Mouse (Mus musculus): ENCODE measurements around the gene Zfyve27. TPM values are rescaled to one million over a fixed set of nuclear protein-coding genes. Genes with fewer than 3 reads are reported as not detected.

Zfyve27 gene
- polyA plus RNA-seq, 1 experiment, result 53.1 TPM

- TF ChIP-seq CTCF (IDR thresholded peaks at IDR 0.05; ENCODE audit: control insufficient read depth, insufficient read depth, low read length), result no peak
- no peak for TF ChIP-seq POLR2A (IDR thresholded peaks at IDR 0.05; ENCODE audit: borderline replicate concordance, control insufficient read depth, low read depth, low read length)
- WGBS, result 60% methylated on average over 4 of the region's 4 CpGs
- Histone ChIP-seq H3K4me3 (replicated peaks; ENCODE audit: control insufficient read depth, low read depth, low read length) (no peak overlapping the region), H3K27ac (ENCODE audit: control insufficient read depth, insufficient read depth, low read depth, low read length, poor library complexity) (no peak overlapping the region), H3K4me1 (ENCODE audit: control insufficient read depth, insufficient read depth, low read length) (no peaks in the 10 kb centered on the region)
These were observed 32.6 kb downstream of the Zfyve27 start for GRCm38 (mm10) chr19:42196378-42196777.

GRCm38 (mm10) chr19:42197066-42197465 lies 33.3 kb downstream of the Zfyve27 start:
- Histone ChIP-seq H3K4me1 (ENCODE audit: control insufficient read depth, insufficient read depth, low read length) (no peaks in the 10 kb centered on the region), H3K4me3 (replicated peaks; ENCODE audit: control insufficient read depth, low read depth, low read length) (no peak overlapping the region), H3K27ac (ENCODE audit: control insufficient read depth, insufficient read depth, low read depth, low read length, poor library complexity) (no peak overlapping the region)
- TF ChIP-seq CTCF (IDR thresholded peaks at IDR 0.05; ENCODE audit: control insufficient read depth, insufficient read depth, low read length), result no peak
- TF ChIP-seq POLR2A (IDR thresholded peaks at IDR 0.05; ENCODE audit: borderline replicate concordance, control insufficient read depth, low read depth, low read length), result no peak
- WGBS, result 59% methylated on average over 4 of the region's 4 CpGs

- 54% methylated on average over 11 of the region's 11 CpGs for WGBS
- TF ChIP-seq POLR2A (IDR thresholded peaks at IDR 0.05; ENCODE audit: borderline replicate concordance, control insufficient read depth, low read depth, low read length), result no peak
- TF ChIP-seq CTCF (IDR thresholded peaks at IDR 0.05; ENCODE audit: control insufficient read depth, insufficient read depth, low read length), result no peak
- no peak overlapping the region for H3K4me3 ChIP-seq (replicated peaks; ENCODE audit: control insufficient read depth, low read depth, low read length)
- H3K4me1 ChIP-seq (ENCODE audit: control insufficient read depth, insufficient read depth, low read length), result no peaks in the 10 kb centered on the region
- no peak overlapping the region for H3K27ac ChIP-seq (ENCODE audit: control insufficient read depth, insufficient read depth, low read depth, low read length, poor library complexity)
These were observed 34.3 kb downstream of the Zfyve27 start for GRCm38 (mm10) chr19:42198026-42198425.

DNA sequence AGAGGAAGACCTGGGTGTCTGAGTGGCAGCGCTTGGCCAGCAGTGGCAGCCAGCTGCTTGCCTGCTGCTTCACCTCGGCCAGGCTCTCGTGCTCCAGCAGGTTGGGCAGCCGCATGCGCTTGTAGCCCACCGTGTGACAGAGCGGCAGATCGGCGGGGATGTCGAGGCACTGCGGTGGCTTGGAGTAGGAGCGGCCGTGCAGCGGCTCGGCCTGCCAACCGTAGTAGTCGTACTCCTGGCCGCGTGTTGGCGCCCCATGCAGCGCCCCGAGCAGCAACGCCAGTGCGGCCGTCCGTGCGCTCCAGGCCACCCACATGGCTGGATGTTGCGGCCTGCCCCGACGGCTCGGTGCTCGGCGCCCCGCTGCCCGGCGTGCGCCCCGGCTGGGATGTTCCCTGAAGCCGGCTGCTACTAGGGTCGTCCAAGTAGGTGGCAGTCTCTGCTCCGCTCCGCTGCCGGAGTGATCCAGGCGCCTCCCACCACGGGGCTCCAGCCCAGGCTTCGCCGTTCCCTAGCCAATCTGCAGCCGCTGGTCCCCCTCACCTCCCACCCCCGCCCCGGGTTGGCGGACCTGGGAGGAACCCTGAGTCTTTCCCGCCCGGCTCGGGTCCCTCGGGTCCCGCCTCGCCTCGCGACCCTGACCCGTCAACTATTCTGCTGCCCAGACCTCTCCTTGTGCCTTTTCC lies 38.1 kb downstream of the Zfyve27 start, which contains the start of gene Sfrp5:
TSS of gene Sfrp5 (minus strand) at position 557 of the 686 bp plus-strand sequence.
- H3K4me1 ChIP-seq (ENCODE audit: control insufficient read depth, insufficient read depth, low read length), result no peaks in the 10 kb centered on the region
- H3K27ac ChIP-seq (ENCODE audit: control insufficient read depth, insufficient read depth, low read depth, low read length, poor library complexity), result no peak within 1 kb of the TSS
- H3K4me3 ChIP-seq (replicated peaks; ENCODE audit: control insufficient read depth, low read depth, low read length), result no peak within 1 kb of the TSS
- TF ChIP-seq POLR2A (IDR thresholded peaks at IDR 0.05; ENCODE audit: borderline replicate concordance, control insufficient read depth, low read depth, low read length), result peak; percentile 3; the same call in 1 of the 2 replicates
- no peak for TF ChIP-seq CTCF (IDR thresholded peaks at IDR 0.05; ENCODE audit: control insufficient read depth, insufficient read depth, low read length)
- WGBS, result 4% methylated on average over 60 of the region's 60 CpGs

GRCm38 (mm10) chr19:42202467-42202866 lies 38.7 kb downstream of the Zfyve27 start:
- H3K27ac ChIP-seq (ENCODE audit: control insufficient read depth, insufficient read depth, low read depth, low read length, poor library complexity), result no peak overlapping the region
- no peak overlapping the region for H3K4me3 ChIP-seq (replicated peaks; ENCODE audit: control insufficient read depth, low read depth, low read length)
- WGBS, result 32% methylated on average over 8 of the region's 8 CpGs
- TF ChIP-seq POLR2A (IDR thresholded peaks at IDR 0.05; ENCODE audit: borderline replicate concordance, control insufficient read depth, low read depth, low read length), result no peak
- no peak for TF ChIP-seq CTCF (IDR thresholded peaks at IDR 0.05; ENCODE audit: control insufficient read depth, insufficient read depth, low read length)
- no peaks in the 10 kb centered on the region for H3K4me1 ChIP-seq (ENCODE audit: control insufficient read depth, insufficient read depth, low read length)

DNA sequence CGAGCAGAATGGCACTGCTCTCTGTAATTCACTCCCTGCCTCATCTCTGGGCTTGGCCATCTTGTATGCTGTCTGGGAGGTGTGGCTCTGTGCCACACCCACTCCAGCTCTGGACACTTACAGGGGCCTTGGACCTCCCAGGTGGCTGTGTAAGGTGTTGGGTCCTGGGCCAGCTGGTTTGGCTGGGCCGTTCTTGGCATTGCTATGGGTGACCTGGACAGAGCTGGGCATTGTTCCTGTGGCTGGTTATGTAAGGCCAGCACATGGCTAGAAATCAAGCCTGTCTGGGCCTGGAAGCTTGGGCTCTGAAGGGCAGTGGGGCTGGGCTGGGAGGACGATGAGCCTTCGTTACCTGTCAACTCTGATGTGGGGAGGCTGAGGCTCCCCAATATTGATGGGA lies 40.6 kb downstream of the Zfyve27 start:
- H3K4me1 ChIP-seq (ENCODE audit: control insufficient read depth, insufficient read depth, low read length), result no peaks in the 10 kb centered on the region
- no peak overlapping the region for H3K4me3 ChIP-seq (replicated peaks; ENCODE audit: control insufficient read depth, low read depth, low read length)
- no peak overlapping the region for H3K27ac ChIP-seq (ENCODE audit: control insufficient read depth, insufficient read depth, low read depth, low read length, poor library complexity)
- WGBS, result 77% methylated on average over 4 of the region's 4 CpGs
- TF ChIP-seq CTCF (IDR thresholded peaks at IDR 0.05; ENCODE audit: control insufficient read depth, insufficient read depth, low read length), result no peak
- TF ChIP-seq POLR2A (IDR thresholded peaks at IDR 0.05; ENCODE audit: borderline replicate concordance, control insufficient read depth, low read depth, low read length), result no peak

DNA sequence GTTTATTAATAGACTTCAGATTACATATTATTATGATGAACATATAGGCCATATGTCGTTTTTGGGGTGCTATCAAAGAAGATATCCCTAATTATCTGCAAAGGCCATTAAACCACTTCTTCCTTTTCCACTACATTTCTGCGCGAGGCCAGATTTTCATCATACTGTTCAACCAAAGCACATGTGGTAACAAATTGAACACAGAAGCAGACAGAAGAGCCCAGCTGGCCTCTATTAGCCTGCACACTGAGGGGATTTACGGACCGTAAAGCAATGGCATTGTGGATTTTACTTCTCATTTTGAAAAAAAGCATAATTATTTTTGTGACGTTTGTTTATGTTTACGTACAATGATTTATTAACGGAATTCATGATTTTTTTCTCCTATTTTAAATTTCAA lies 41.5 kb downstream of the Zfyve27 start:
- H3K4me1 ChIP-seq (ENCODE audit: control insufficient read depth, insufficient read depth, low read length), result no peaks in the 10 kb centered on the region
- TF ChIP-seq POLR2A (IDR thresholded peaks at IDR 0.05; ENCODE audit: borderline replicate concordance, control insufficient read depth, low read depth, low read length) (no peak), CTCF (IDR thresholded peaks at IDR 0.05; ENCODE audit: control insufficient read depth, insufficient read depth, low read length) (no peak)
- WGBS, result 82% methylated on average over 8 of the region's 8 CpGs

GRCm38 (mm10) chr19:42209485-42209884 lies 45.7 kb downstream of the Zfyve27 start:
- H3K4me1 ChIP-seq (ENCODE audit: control insufficient read depth, insufficient read depth, low read length), result no peaks in the 10 kb centered on the region
- TF ChIP-seq POLR2A (IDR thresholded peaks at IDR 0.05; ENCODE audit: borderline replicate concordance, control insufficient read depth, low read depth, low read length) (no peak), CTCF (IDR thresholded peaks at IDR 0.05; ENCODE audit: control insufficient read depth, insufficient read depth, low read length) (no peak)
- H3K4me3 ChIP-seq (replicated peaks; ENCODE audit: control insufficient read depth, low read depth, low read length), result no peak overlapping the region
- WGBS, result 72% methylated on average over 7 of the region's 7 CpGs
- H3K27ac ChIP-seq (ENCODE audit: control insufficient read depth, insufficient read depth, low read depth, low read length, poor library complexity), result no peak overlapping the region

More for the DNA sequence above, 41.5 kb downstream of the Zfyve27 start:
- Histone ChIP-seq H3K4me3 (replicated peaks; ENCODE audit: control insufficient read depth, low read depth, low read length) (no peak overlapping the region), H3K27ac (ENCODE audit: control insufficient read depth, insufficient read depth, low read depth, low read length, poor library complexity) (no peak overlapping the region)
